Mouse (Mus musculus) liver, adult 2 months (tissue): ENCODE measurements around the gene Nadk.

Experiments
- CTCF ChIP-seq: fragments of 200-500 bp; IDR thresholded peaks from 2 replicates; pipeline ENCODE4 v1.5.1; 2011; ENCODE audit warnings: low read depth, low read length, control low read depth
- POLR2A ChIP-seq: fragments of 200-500 bp; IDR thresholded peaks from 2 replicates; pipeline ENCODE4 v1.6.1; 2011; ENCODE audit warnings: low read length, control low read depth; ENCODE audit not compliant: insufficient read depth; ENCODE audit errors: extremely low read depth

DNA sequence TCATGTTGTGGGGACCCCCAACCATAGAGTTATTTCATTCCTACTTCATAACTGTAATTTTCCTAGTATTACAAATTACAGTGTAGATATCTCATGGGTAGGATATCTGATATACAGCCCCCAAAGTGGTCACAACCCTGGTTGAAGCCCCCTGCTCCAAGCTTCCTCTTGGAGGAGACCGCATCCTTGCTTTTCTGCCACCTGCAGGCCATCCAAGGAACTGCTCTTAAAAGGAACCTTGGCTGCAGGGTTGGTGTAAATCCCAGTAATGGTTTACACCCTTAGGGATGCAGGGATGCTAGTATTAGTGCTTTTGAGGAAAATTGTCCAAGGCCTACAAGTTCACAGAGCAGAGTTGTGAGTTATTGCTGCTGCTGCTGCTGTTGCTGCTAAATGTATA is 18.2 kb downstream of the Nadk start:
- TF ChIP-seq POLR2A (no peak), CTCF (peak; percentile 72)
